In genomic region chr3:139887265-139887664, GRCm38 (mm10) we compare ENCODE assay signal across 18 mouse cellular contexts.
DNase-seq lines count a peak whose midpoint lies in the region; ATAC-seq and TF ChIP-seq lines count a peak whose summit lies in the region.
"Had no signal": no experiment of that assay in that cellular context is flagged by ENCODE, and none has a peak within 500 bp of the region (broad histone marks: within the 10 kb centered on the region; RNA-seq: fewer than 3 reads in every experiment).

No protein-coding gene starts in this region.

- H3K27ac ChIP-seq in forebrain, embryonic 12.5 days, result no peak overlapping the region
- no peak overlapping the region for H3K27ac ChIP-seq in forebrain, embryonic 11.5 days (ENCODE audit: low read depth, low read length)
- H3K27ac ChIP-seq in midbrain, embryonic 14.5 days (replicated peaks; ENCODE audit: low read depth, low read length), result no peak overlapping the region
- H3K27ac ChIP-seq in midbrain, embryonic 16.5 days (ENCODE audit: low read length), result no peak overlapping the region
- no peak overlapping the region for H3K27ac ChIP-seq in forebrain, postnatal 0 days (ENCODE audit: low read depth, low read length)
- H3K27ac ChIP-seq: kidney, postnatal 0 days; limb, embryonic 13.5 days; liver, embryonic 13.5 days had no signal

- TF ChIP-seq CTCF in forebrain, postnatal 0 days (IDR thresholded peaks at IDR 0.05; ENCODE audit: low read depth), result no peak

- peaks cover 11% of the 10 kb centered on the region for H3K4me1 ChIP-seq in forebrain, embryonic 12.5 days
- H3K4me1 ChIP-seq in forebrain, embryonic 11.5 days (replicated peaks; ENCODE audit: control insufficient read depth, insufficient read depth, low read length), result no peaks in the 10 kb centered on the region; the same call in 1 of the 2 replicates
- peaks cover 5% of the 10 kb centered on the region; the same call in 1 of the 2 replicates for H3K4me1 ChIP-seq in midbrain, embryonic 14.5 days (ENCODE audit: control insufficient read depth, insufficient read depth, low read length)
- H3K4me1 ChIP-seq in midbrain, embryonic 16.5 days (ENCODE audit: control insufficient read depth, insufficient read depth, low read length), result 0 out of 2 replicates have a peak, but pooled peaks cover 2% of the 10 kb centered on the region
- peaks cover 4% of the 10 kb centered on the region; the same call in 1 of the 2 replicates for H3K4me1 ChIP-seq in forebrain, postnatal 0 days (ENCODE audit: insufficient read depth)
- H3K4me1 ChIP-seq: limb, embryonic 13.5 days; liver, embryonic 13.5 days had no signal

- 86% methylated on average over 5 of the region's 5 CpGs for WGBS in forebrain, embryonic 12.5 days
- 91% methylated on average over 5 of the region's 5 CpGs for WGBS in forebrain, embryonic 11.5 days
- WGBS in midbrain, embryonic 14.5 days, result 77% methylated on average over 5 of the region's 5 CpGs
- 78% methylated on average over 5 of the region's 5 CpGs for WGBS in midbrain, embryonic 16.5 days
- WGBS in forebrain, postnatal 0 days, result 47% methylated on average over 5 of the region's 5 CpGs

- H3K4me3 ChIP-seq in forebrain, embryonic 12.5 days (replicated peaks), result no peak overlapping the region
- no peak overlapping the region for H3K4me3 ChIP-seq in forebrain, embryonic 11.5 days (ENCODE audit: low read depth, low read length)
- no peak overlapping the region for H3K4me3 ChIP-seq in midbrain, embryonic 14.5 days (replicated peaks; ENCODE audit: low read depth, low read length)
- no peak overlapping the region for H3K4me3 ChIP-seq in midbrain, embryonic 16.5 days (ENCODE audit: low read depth, low read length)
- H3K4me3 ChIP-seq in forebrain, postnatal 0 days (ENCODE audit: low read depth, low read length), result no peak overlapping the region
- H3K4me3 ChIP-seq: erythroblast, embryonic 14.5 days; limb, embryonic 13.5 days; liver, embryonic 13.5 days; midbrain, embryonic 12.5 days; myocyte had no signal

- no peak overlapping the region for H3K4me2 ChIP-seq in forebrain, embryonic 12.5 days
- no peak overlapping the region for H3K4me2 ChIP-seq in forebrain, embryonic 11.5 days (ENCODE audit: low read depth, low read length, severe bottlenecking)
- no peak overlapping the region for H3K4me2 ChIP-seq in midbrain, embryonic 14.5 days (ENCODE audit: low read length)
- no peak overlapping the region for H3K4me2 ChIP-seq in midbrain, embryonic 16.5 days (ENCODE audit: low read length)
- no peak overlapping the region for H3K4me2 ChIP-seq in forebrain, postnatal 0 days (ENCODE audit: low read depth)
- H3K4me2 ChIP-seq: limb, embryonic 13.5 days; liver, embryonic 13.5 days; lung, embryonic 14.5 days had no signal

- H3K36me3 ChIP-seq in forebrain, embryonic 12.5 days (replicated peaks), result no peaks in the 10 kb centered on the region
- no peaks in the 10 kb centered on the region for H3K36me3 ChIP-seq in forebrain, embryonic 11.5 days (ENCODE audit: control insufficient read depth, insufficient read depth, low read length)
- no peaks in the 10 kb centered on the region for H3K36me3 ChIP-seq in midbrain, embryonic 14.5 days (ENCODE audit: control insufficient read depth, insufficient read depth, low read length)
- H3K36me3 ChIP-seq in midbrain, embryonic 16.5 days (ENCODE audit: control insufficient read depth, insufficient read depth, low read length), result no peaks in the 10 kb centered on the region
- H3K36me3 ChIP-seq in forebrain, postnatal 0 days (ENCODE audit: insufficient read depth), result no peaks in the 10 kb centered on the region
- H3K36me3 ChIP-seq: limb, embryonic 13.5 days; liver, embryonic 13.5 days; midbrain, embryonic 12.5 days had no signal

- no peak overlapping the region for H3K9ac ChIP-seq in forebrain, embryonic 12.5 days
- no peak overlapping the region for H3K9ac ChIP-seq in forebrain, embryonic 11.5 days (ENCODE audit: low read length)
- no peak overlapping the region for H3K9ac ChIP-seq in midbrain, embryonic 14.5 days (replicated peaks; ENCODE audit: low read length)
- no peak overlapping the region for H3K9ac ChIP-seq in midbrain, embryonic 16.5 days (ENCODE audit: low read depth, low read length)
- no peak overlapping the region for H3K9ac ChIP-seq in forebrain, postnatal 0 days
- H3K9ac ChIP-seq: limb, embryonic 13.5 days; liver, embryonic 13.5 days; lung, embryonic 14.5 days; midbrain, embryonic 12.5 days had no signal

- ATAC-seq in forebrain, embryonic 12.5 days (ENCODE audit: low FRiP score), result peak; percentile 33; the same call in 1 of the 2 replicates
- no peak for ATAC-seq in forebrain, embryonic 11.5 days (replicated peaks; ENCODE audit: low FRiP score)
- no peak for ATAC-seq in midbrain, embryonic 14.5 days (ENCODE audit: low FRiP score, low TSS enrichment)
- no peak for ATAC-seq in midbrain, embryonic 16.5 days
- no peak for ATAC-seq in forebrain, postnatal 0 days

- H3K9me3 ChIP-seq in forebrain, embryonic 12.5 days, result no peaks in the 10 kb centered on the region
- H3K9me3 ChIP-seq in forebrain, embryonic 11.5 days (ENCODE audit: control insufficient read depth, low read length), result no peaks in the 10 kb centered on the region
- H3K9me3 ChIP-seq in midbrain, embryonic 14.5 days (ENCODE audit: control insufficient read depth, low read length), result no peaks in the 10 kb centered on the region
- no peaks in the 10 kb centered on the region for H3K9me3 ChIP-seq in midbrain, embryonic 16.5 days (replicated peaks; ENCODE audit: control insufficient read depth, low read length, poor library complexity, severe bottlenecking)
- no peaks in the 10 kb centered on the region for H3K9me3 ChIP-seq in forebrain, postnatal 0 days (ENCODE audit: low read length)
- H3K9me3 ChIP-seq: limb, embryonic 13.5 days; liver, embryonic 13.5 days; midbrain, embryonic 12.5 days had no signal

- DNase-seq in forebrain, embryonic 11.5 days (ENCODE audit: low spot score), result no peak
- DNase-seq in midbrain, embryonic 14.5 days, result peak; percentile 18
- peak; percentile 30 for DNase-seq in forebrain, postnatal 0 days
- DNase-seq in retina, postnatal 1 day, result peak; percentile 23
- DNase-seq in testis, postnatal 10 days (ENCODE audit: low spot score), result no peak
- DNase-seq: gastrocnemius, postnatal 25 days; kidney, adult 18-20 months; liver, embryonic 13.5 days; lung, embryonic 14.5 days; lung, postnatal 36 days; right cerebral cortex, postnatal 4 days had no signal

- no peaks in the 10 kb centered on the region for H3K27me3 ChIP-seq in forebrain, embryonic 12.5 days
- H3K27me3 ChIP-seq in forebrain, embryonic 11.5 days (ENCODE audit: control insufficient read depth, insufficient read depth, low read length), result no peaks in the 10 kb centered on the region
- no peaks in the 10 kb centered on the region for H3K27me3 ChIP-seq in midbrain, embryonic 14.5 days (ENCODE audit: control insufficient read depth, insufficient read depth, low read length)
- no peaks in the 10 kb centered on the region for H3K27me3 ChIP-seq in midbrain, embryonic 16.5 days (ENCODE audit: control insufficient read depth, insufficient read depth, low read depth, low read length)
- no peaks in the 10 kb centered on the region for H3K27me3 ChIP-seq in forebrain, postnatal 0 days (ENCODE audit: insufficient read depth, low read length)
- H3K27me3 ChIP-seq: limb, embryonic 13.5 days; liver, embryonic 13.5 days; midbrain, embryonic 12.5 days had no signal

Comparison
In these comparisons a context has a peak if more than half of its experiments do, and no peak if none do; other contexts are left out.
1. DNase-seq: peak in midbrain, embryonic 14.5 days (single experiment), forebrain, postnatal 0 days (single experiment) and retina, postnatal 1 day (single experiment); none in forebrain, embryonic 11.5 days (single experiment) and testis, postnatal 10 days (single experiment).